ENCODE assay signal across 10 mouse cellular contexts in the genomic region with DNA sequence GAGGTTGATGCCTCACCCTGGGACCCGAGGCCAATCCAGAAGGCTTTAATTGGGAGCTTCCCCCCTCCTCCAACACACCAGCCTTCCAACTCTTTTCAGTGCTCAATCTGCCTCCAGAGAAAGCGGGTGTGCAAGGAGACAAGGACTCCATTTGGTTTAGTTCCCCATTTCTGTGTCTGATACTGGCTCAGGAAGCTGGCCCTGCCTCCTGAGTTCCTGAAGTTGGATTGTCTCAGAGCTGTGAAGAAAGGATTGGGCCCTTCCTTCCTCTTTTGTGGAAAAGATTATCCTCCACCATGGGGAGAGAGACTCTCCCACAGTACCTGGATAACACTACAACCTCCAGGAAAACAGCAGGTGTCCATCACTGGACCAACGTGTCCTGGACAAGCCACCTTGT. TPM values are rescaled to one million over a fixed set of nuclear protein-coding genes. Genes with fewer than 3 reads are reported as not detected.
DNase-seq lines count a peak whose midpoint lies in the region; ATAC-seq and TF ChIP-seq lines count a peak whose summit lies in the region.
"Had no signal": no experiment of that assay in that cellular context is flagged by ENCODE, and none has a peak within 500 bp of the region (broad histone marks: within the 10 kb centered on the region; RNA-seq: fewer than 3 reads in every experiment).

No protein-coding gene starts in this region.

- H3K4me1 ChIP-seq in liver, embryonic 16.5 days (ENCODE audit: control insufficient read depth, low read depth, low read length), result no peaks in the 10 kb centered on the region; the same call in 1 of the 2 replicates
- no peaks in the 10 kb centered on the region for H3K4me1 ChIP-seq in liver, embryonic 11.5 days (replicated peaks; ENCODE audit: control insufficient read depth, insufficient read depth, low read length)
- H3K4me1 ChIP-seq in forebrain, embryonic 16.5 days (replicated peaks; ENCODE audit: control insufficient read depth, insufficient read depth, low read length), result peaks cover 8% of the 10 kb centered on the region; the same call in 1 of the 2 replicates
- peaks cover 4% of the 10 kb centered on the region; the same call in 1 of the 2 replicates for H3K4me1 ChIP-seq in limb, embryonic 14.5 days (ENCODE audit: control insufficient read depth, insufficient read depth, low read length)
- peaks cover 24% of the 10 kb centered on the region for H3K4me1 ChIP-seq in neural tube, embryonic 15.5 days

- H3K9ac ChIP-seq in liver, embryonic 16.5 days (ENCODE audit: low read depth, low read length), result no peak overlapping the region
- no peak overlapping the region for H3K9ac ChIP-seq in liver, embryonic 11.5 days (ENCODE audit: low read depth, low read length)
- no peak overlapping the region for H3K9ac ChIP-seq in forebrain, embryonic 16.5 days (replicated peaks; ENCODE audit: low read depth, low read length)
- no peak overlapping the region for H3K9ac ChIP-seq in limb, embryonic 14.5 days (ENCODE audit: low read depth, low read length, severe bottlenecking)
- H3K9ac ChIP-seq in neural tube, embryonic 15.5 days (replicated peaks), result no peak overlapping the region

- 4% methylated on average over 3 of the region's 3 CpGs for WGBS in liver, embryonic 16.5 days (ENCODE audit: insufficient replicate concordance)
- 23% methylated on average over 3 of the region's 3 CpGs for WGBS in liver, embryonic 11.5 days
- 25% methylated on average over 3 of the region's 3 CpGs for WGBS in forebrain, embryonic 16.5 days
- 32% methylated on average over 3 of the region's 3 CpGs for WGBS in limb, embryonic 14.5 days
- WGBS in neural tube, embryonic 15.5 days, result 39% methylated on average over 3 of the region's 3 CpGs

- H3K36me3 ChIP-seq in liver, embryonic 16.5 days (ENCODE audit: control insufficient read depth, insufficient read depth), result no peaks in the 10 kb centered on the region
- no peaks in the 10 kb centered on the region for H3K36me3 ChIP-seq in liver, embryonic 11.5 days (ENCODE audit: control insufficient read depth, insufficient read depth, low read length)
- H3K36me3 ChIP-seq in forebrain, embryonic 16.5 days (ENCODE audit: control insufficient read depth, insufficient read depth), result no peaks in the 10 kb centered on the region
- H3K36me3 ChIP-seq in limb, embryonic 14.5 days (ENCODE audit: control insufficient read depth, insufficient read depth, low read length), result no peaks in the 10 kb centered on the region
- H3K36me3 ChIP-seq in neural tube, embryonic 15.5 days, result no peaks in the 10 kb centered on the region

- no peak for DNase-seq in liver, embryonic 11.5 days (ENCODE audit: low spot score)
- DNase-seq in limb, embryonic 14.5 days (ENCODE audit: low spot score), result no peak
- DNase-seq in right cerebral cortex, postnatal 36 days (ENCODE audit: low spot score in 2 of 2), result no peak
- no peak for DNase-seq in cerebellum, postnatal 25 days
- DNase-seq: heart, adult 2 months had no signal

- no peak for TF ChIP-seq POLR2A in limb, embryonic 14.5 days (IDR thresholded peaks at IDR 0.05; ENCODE audit: borderline replicate concordance, extremely low read depth, insufficient read depth, insufficient read length)

- no peak for ATAC-seq in liver, embryonic 16.5 days (ENCODE audit: low read depth)
- no peak for ATAC-seq in liver, embryonic 11.5 days (replicated peaks; ENCODE audit: low FRiP score)
- no peak for ATAC-seq in forebrain, embryonic 16.5 days
- no peak for ATAC-seq in limb, embryonic 14.5 days (ENCODE audit: low FRiP score, low read depth)
- ATAC-seq in neural tube, embryonic 15.5 days (ENCODE audit: low FRiP score), result no peak
- no peak for ATAC-seq in activated CD4-positive, CD25-positive, alpha-beta regulatory T cell, adult 4 months

- peak overlapping the region; percentile 55; the same call in 1 of the 2 replicates for H3K4me2 ChIP-seq in liver, embryonic 16.5 days (ENCODE audit: low read depth, low read length)
- no peak overlapping the region; the same call in 1 of the 2 replicates for H3K4me2 ChIP-seq in liver, embryonic 11.5 days
- H3K4me2 ChIP-seq in forebrain, embryonic 16.5 days (ENCODE audit: low read length), result peak overlapping the region; percentile 68
- peak overlapping the region; percentile 54; the same call in 1 of the 2 replicates for H3K4me2 ChIP-seq in limb, embryonic 14.5 days (replicated peaks; ENCODE audit: low read depth, low read length, severe bottlenecking)
- H3K4me2 ChIP-seq in neural tube, embryonic 15.5 days, result peak overlapping the region; percentile 62

- H3K27ac ChIP-seq in liver, embryonic 16.5 days (ENCODE audit: low read length), result no peak overlapping the region
- H3K27ac ChIP-seq in liver, embryonic 11.5 days (ENCODE audit: low read depth, low read length), result no peak overlapping the region
- H3K27ac ChIP-seq in forebrain, embryonic 16.5 days (ENCODE audit: low read length), result no peak overlapping the region
- no peak overlapping the region for H3K27ac ChIP-seq in limb, embryonic 14.5 days (replicated peaks; ENCODE audit: low read depth, low read length)
- no peak overlapping the region for H3K27ac ChIP-seq in neural tube, embryonic 15.5 days (replicated peaks)
- H3K27ac ChIP-seq: heart, adult 2 months had no signal

- H3K4me3 ChIP-seq in liver, embryonic 16.5 days (ENCODE audit: low read depth, low read length), result no peak overlapping the region
- H3K4me3 ChIP-seq in liver, embryonic 11.5 days (ENCODE audit: low read depth, low read length), result no peak overlapping the region
- no peak overlapping the region for H3K4me3 ChIP-seq in forebrain, embryonic 16.5 days (replicated peaks; ENCODE audit: low read length)
- H3K4me3 ChIP-seq in limb, embryonic 14.5 days (replicated peaks; ENCODE audit: low read length), result no peak overlapping the region
- H3K4me3 ChIP-seq in neural tube, embryonic 15.5 days (replicated peaks), result no peak overlapping the region
- H3K4me3 ChIP-seq: erythroblast, embryonic 14.5 days; heart, adult 2 months had no signal

- peaks cover 9% of the 10 kb centered on the region for H3K27me3 ChIP-seq in liver, embryonic 16.5 days (ENCODE audit: control insufficient read depth, insufficient read depth, low read depth, low read length)
- peaks cover 50% of the 10 kb centered on the region for H3K27me3 ChIP-seq in liver, embryonic 11.5 days (replicated peaks; ENCODE audit: control insufficient read depth, insufficient read depth, low read length)
- no peaks in the 10 kb centered on the region for H3K27me3 ChIP-seq in forebrain, embryonic 16.5 days (replicated peaks; ENCODE audit: control insufficient read depth, insufficient read depth, low read length)
- peaks cover 20% of the 10 kb centered on the region for H3K27me3 ChIP-seq in limb, embryonic 14.5 days (ENCODE audit: control insufficient read depth, insufficient read depth, low read length)
- peaks cover 3% of the 10 kb centered on the region; the same call in 1 of the 2 replicates for H3K27me3 ChIP-seq in neural tube, embryonic 15.5 days (replicated peaks)

- H3K9me3 ChIP-seq in liver, embryonic 16.5 days (replicated peaks; ENCODE audit: control insufficient read depth, low read length), result no peaks in the 10 kb centered on the region
- no peaks in the 10 kb centered on the region for H3K9me3 ChIP-seq in liver, embryonic 11.5 days (ENCODE audit: control insufficient read depth, low read length)
- H3K9me3 ChIP-seq in forebrain, embryonic 16.5 days (ENCODE audit: control insufficient read depth, low read length), result no peaks in the 10 kb centered on the region
- no peaks in the 10 kb centered on the region for H3K9me3 ChIP-seq in limb, embryonic 14.5 days (ENCODE audit: control insufficient read depth, low read length)
- H3K9me3 ChIP-seq in neural tube, embryonic 15.5 days (replicated peaks), result no peaks in the 10 kb centered on the region

RNA-seq across cellular contexts. Expression of gene Rhcg, which starts 10.7 kb away (rescaled TPM):
- 0.15 and 0.18 TPM in 2 replicates for polyA plus RNA-seq in liver, embryonic 16.5 days (2015; fragmentation: Nextera tagmentation; extraction: Ambion mirVana)
- polyA plus RNA-seq in liver, embryonic 11.5 days (2014; fragmentation: Nextera tagmentation; extraction: Ambion mirVana), result not detected in 2 replicates
- 2.5 and 5.1 TPM in 2 replicates for polyA plus RNA-seq in forebrain, embryonic 16.5 days (2015; fragmentation: Nextera tagmentation; extraction: Ambion mirVana)
- polyA plus RNA-seq in limb, embryonic 14.5 days (2012; rRNA removed), result 0.08 and 0.14 TPM in 2 replicates
- polyA plus RNA-seq in limb, embryonic 14.5 days (2014; fragmentation: Nextera tagmentation; extraction: Ambion mirVana), result 0.11 TPM in 1 of 2 replicates, not detected in the other
- polyA plus RNA-seq in neural tube, embryonic 15.5 days (2015; fragmentation: Nextera tagmentation; extraction: Ambion mirVana), result 5.4 and 6.5 TPM in 2 replicates
- not detected for polyA plus RNA-seq in activated CD4-positive, CD25-positive, alpha-beta regulatory T cell, adult 4 months (2017; shearing (Covaris generic))
- polyA plus RNA-seq: heart, adult 2 months had no signal

RNA-seq across cellular contexts. Expression of gene Ticrr, which starts 53.2 kb away (rescaled TPM):
- 4.7 and 5.5 TPM in 2 replicates for polyA plus RNA-seq in liver, embryonic 16.5 days (2015; fragmentation: Nextera tagmentation; extraction: Ambion mirVana)
- polyA plus RNA-seq in liver, embryonic 11.5 days (2014; fragmentation: Nextera tagmentation; extraction: Ambion mirVana), result 16.2 and 17.2 TPM in 2 replicates
- polyA plus RNA-seq in forebrain, embryonic 16.5 days (2015; fragmentation: Nextera tagmentation; extraction: Ambion mirVana), result 2.7 and 3.5 TPM in 2 replicates
- polyA plus RNA-seq in limb, embryonic 14.5 days (2012; rRNA removed), result 6.8 and 7.4 TPM in 2 replicates
- 7.9 and 9.5 TPM in 2 replicates for polyA plus RNA-seq in limb, embryonic 14.5 days (2014; fragmentation: Nextera tagmentation; extraction: Ambion mirVana)
- 1.4 and 3.2 TPM in 2 replicates for polyA plus RNA-seq in neural tube, embryonic 15.5 days (2015; fragmentation: Nextera tagmentation; extraction: Ambion mirVana)
- polyA plus RNA-seq in activated CD4-positive, CD25-positive, alpha-beta regulatory T cell, adult 4 months (2017; shearing (Covaris generic)), result 1 to 10 TPM; 1.9 to 2.3 TPM
- polyA plus RNA-seq: heart, adult 2 months had no signal
